Mouse (Mus musculus) erythroid progenitor cell, adult 5-6 weeks (primary cell): ENCODE measurements at regions not wholly inside any gene's neighbourhood (a gene's known extent, or its start where the extent isn't known, plus 50 kb on each side); places are given as distances from the start of the nearest gene placed in this dataset.

ENCODE experiments used
- ATAC-seq: replicated peaks from 2 replicates; pipeline ENCODE4 v1.8.0; 2016; ENCODE audit warnings: moderate number of reproducible peaks, mild to moderate bottlenecking, moderate TSS enrichment, inconsistent platforms; ENCODE audit not compliant: poor library complexity, low FRiP score, severe bottlenecking

DNA sequence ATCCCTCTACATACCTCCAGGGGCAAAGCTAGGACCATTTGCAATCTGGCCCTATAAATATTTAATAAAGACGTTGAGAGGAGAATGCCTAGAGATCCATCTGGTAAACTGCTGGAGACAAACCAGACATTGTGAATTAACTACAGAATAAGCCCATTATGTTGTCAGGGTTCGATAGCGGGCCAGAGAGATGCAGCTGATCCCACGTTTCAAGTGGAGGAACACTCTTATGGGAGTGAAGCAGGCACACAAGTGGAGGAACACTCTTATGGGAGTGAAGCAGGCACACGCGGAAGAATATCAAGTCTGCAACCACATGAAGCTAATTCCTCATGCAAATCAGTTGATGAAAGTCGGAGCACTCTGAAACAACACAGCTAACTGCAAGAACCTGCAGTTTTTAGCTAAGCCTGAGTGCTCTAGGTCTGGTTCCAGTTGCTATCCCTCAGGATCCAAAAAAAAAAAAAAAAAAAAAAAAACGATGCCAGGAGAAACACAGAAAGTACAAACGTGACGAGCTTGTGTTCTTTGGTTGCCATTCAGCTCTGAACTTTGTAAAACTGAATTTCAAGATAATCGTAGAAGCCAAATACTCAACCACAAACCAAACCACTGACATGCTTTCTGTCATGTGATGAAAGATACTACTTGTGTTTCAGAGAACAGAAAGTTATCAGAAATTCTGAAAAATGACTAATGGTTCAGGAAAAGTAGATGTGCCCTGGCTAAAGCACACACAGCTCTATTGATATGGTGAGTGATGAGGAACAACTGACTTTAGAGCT is 684.6 kb upstream of the Cited2 start:
- no peak for ATAC-seq

DNA sequence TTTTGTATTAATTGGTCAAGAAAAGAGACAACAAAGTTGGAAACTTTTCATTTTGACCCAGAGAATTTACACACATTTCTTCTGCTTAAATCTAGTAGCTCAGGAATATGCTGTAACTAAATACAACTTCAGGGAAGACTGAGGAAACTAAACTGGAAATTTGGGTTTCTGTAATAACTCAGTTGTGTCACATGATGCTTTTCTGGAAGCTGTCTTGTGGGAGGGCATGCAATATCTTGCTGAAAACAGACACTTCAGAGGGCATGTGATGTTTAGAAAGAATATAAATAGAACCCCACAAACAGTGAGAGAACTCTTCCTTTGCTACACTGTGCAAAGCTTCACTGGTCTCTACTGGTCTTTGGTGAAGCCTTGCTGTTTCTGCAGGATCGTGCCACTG is 680.9 kb upstream of the Cited2 start:
- ATAC-seq, result no peak

DNA sequence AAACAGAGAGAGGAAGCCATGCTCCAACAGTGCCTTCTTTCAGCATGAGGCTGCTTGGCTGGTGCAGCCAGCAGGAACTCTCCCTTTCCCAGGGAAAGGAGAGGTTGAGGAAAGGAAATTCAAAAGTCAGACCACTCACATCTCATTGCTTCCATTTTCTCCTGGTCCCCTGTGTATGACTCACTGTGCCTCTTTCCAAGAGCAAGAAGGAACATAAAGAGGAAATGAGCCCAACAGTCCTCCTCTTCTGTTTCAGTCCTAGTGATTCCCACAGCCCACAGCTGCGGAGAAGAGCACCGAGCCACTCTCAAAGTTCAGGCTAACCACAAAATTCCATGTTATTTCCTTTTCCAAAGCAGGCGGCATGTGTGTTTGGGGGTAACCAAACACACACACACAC is 680.0 kb upstream of the Cited2 start:
- no peak for ATAC-seq

- no peak for ATAC-seq
These were observed 676.3 kb upstream of the Cited2 start for GRCm38 (mm10) chr10:17046765-17047164.

DNA sequence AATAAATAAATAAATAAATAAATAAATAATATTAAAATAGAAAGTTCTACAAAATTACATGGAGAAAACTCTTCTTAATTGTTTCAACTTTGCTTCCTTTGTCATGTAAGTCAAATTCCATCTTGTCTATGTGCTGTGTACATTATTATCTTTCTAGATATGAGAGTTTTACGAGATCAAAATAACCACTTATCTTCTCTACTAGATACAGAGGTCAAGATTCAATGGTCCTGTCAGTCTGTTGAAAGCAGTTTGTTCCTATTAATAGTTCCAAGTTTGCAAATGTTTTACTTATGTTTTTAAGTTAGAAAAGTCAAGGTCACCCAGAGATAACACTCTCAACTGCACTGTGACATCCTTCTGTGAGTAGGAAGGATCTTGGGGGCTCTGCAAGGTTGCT is 650.1 kb upstream of the Cited2 start:
- ATAC-seq, result no peak

- ATAC-seq, result no peak
These were observed 649.0 kb upstream of the Cited2 start for GRCm38 (mm10) chr10:17074013-17074401.

- no peak for ATAC-seq
These were observed 648.5 kb upstream of the Cited2 start for GRCm38 (mm10) chr10:17074402-17075027.

GRCm38 (mm10) chr10:17075147-17075546 is 647.9 kb upstream of the Cited2 start:
- no peak for ATAC-seq

- ATAC-seq, result no peak
These were observed 647.4 kb upstream of the Cited2 start for GRCm38 (mm10) chr10:17075576-17075975.

DNA sequence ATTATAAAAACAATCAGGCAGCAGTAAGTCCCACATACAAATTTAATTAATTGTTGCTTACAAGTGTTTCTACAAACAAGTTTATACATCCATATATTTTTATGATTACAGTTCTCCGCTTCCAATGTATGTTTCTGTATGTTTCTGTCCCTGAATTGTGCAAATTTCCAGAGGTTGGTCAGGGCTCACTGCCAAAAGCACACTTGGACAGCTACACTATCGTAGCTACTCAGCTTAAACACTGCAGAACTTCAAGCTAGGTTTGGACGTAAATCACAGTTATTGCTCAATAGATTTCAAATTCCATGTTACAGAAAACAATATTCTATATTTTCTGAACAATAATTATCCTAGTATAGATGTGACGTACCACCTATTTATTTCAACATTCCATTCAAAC is 646.8 kb upstream of the Cited2 start:
- no peak for ATAC-seq

- no peak for ATAC-seq
These were observed 645.4 kb upstream of the Cited2 start for GRCm38 (mm10) chr10:17077580-17077979.

- no peak for ATAC-seq
These were observed 642.2 kb upstream of the Cited2 start for GRCm38 (mm10) chr10:17080818-17081217.

GRCm38 (mm10) chr10:17082926-17083325 is 640.1 kb upstream of the Cited2 start:
- ATAC-seq, result no peak

GRCm38 (mm10) chr10:17102065-17102464 is 621.0 kb upstream of the Cited2 start:
- no peak for ATAC-seq

- ATAC-seq, result no peak
These were observed 619.6 kb upstream of the Cited2 start for GRCm38 (mm10) chr10:17103416-17103815.

GRCm38 (mm10) chr10:17106831-17107230 is 616.2 kb upstream of the Cited2 start:
- ATAC-seq, result no peak

DNA sequence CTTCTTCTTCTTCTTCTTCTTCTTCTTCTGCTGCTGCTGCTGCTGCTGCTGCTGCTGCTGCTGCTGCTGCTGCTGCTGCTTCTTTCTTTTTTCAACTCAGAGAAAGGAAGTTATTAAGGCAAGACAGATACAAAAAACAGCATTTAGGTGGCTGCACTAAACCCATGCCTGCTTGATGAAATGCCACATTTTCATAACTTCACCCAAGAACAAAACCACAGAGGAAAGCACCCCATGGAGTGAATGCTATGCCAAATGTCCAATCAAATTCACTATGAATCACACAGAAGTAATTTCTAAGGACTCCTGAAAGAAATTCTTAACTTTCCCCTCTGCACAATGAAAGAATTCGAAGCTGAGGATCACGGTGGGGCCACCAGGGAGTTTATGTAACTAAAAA is 611.9 kb upstream of the Cited2 start:
- ATAC-seq, result no peak

GRCm38 (mm10) chr10:17114805-17115204 is 608.2 kb upstream of the Cited2 start:
- ATAC-seq, result no peak

DNA sequence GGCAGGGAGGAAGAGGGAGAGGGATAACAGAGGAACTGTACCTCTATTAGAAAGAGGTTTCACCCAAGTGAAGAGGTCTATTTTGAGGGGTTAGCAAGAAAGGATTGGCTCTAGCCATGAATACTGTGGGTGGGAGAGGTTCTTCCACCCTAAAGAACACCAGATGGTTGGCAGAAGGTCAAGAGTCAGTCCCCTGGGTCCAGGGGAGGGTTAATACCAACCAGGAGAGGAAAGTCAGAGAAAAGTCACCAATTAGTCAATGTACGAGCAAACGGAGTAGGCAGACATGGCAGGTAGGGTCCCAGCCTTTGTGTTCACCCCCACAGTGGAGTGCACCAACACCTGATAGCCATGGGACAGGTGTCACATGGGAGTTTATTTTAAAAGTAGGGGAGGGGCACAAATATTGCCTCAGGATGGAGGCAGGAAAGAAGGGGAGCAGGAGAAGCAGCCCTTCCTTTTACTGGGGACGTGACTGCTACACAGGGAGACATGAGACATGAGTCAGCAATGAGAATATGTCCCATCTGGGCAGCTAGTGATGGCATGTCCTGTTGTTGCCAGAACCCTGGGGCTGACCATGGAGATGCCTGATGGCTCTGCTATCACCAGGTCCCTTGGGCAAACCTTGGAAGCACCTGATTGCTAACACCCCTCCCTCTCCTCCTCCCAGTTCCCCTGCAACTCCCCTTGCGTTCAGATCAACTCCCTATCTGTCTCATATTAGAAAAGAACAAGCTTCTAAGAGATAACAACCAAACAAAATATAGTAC is 593.4 kb upstream of the Cited2 start:
- ATAC-seq, result no peak

GRCm38 (mm10) chr10:17130661-17131060 is 592.4 kb upstream of the Cited2 start:
- no peak for ATAC-seq

- ATAC-seq, result no peak
These were observed 591.3 kb upstream of the Cited2 start for GRCm38 (mm10) chr10:17131763-17132162.
